Mouse (Mus musculus) midbrain, embryonic 11.5 days (tissue): ENCODE measurements at regions not wholly inside any gene's neighbourhood (a gene's known extent, or its start where the extent isn't known, plus 50 kb on each side); places are given as distances from the start of the nearest gene placed in this dataset.

ENCODE experiments used
- ATAC-seq: fragments of 200-750 bp; cut with Nextera tagmentation; 2 replicates; pipeline ENCODE4 v1.8.0; 2017; ENCODE audit warnings: moderate TSS enrichment, moderate library complexity; ENCODE audit not compliant: low FRiP score
- DNase-seq: peaks from one replicate; pipeline ENCODE4 v3.0.0; 2015; ENCODE audit warnings: low spot score; ENCODE audit errors: missing footprints
- H3K27ac ChIP-seq: fragments of 300-500 bp; sonication (generic); 2 replicates; pipeline ENCODE4 v1.5.1; 2014; ENCODE audit warnings: low read depth, low read length
- H3K27me3 ChIP-seq: fragments of 300-500 bp; sonication (generic); 2 replicates; pipeline ENCODE4 v1.6.1; 2014; ENCODE audit warnings: mild to moderate bottlenecking, low read length, moderate library complexity, mixed read lengths; ENCODE audit not compliant: control insufficient read depth, insufficient read depth
- H3K36me3 ChIP-seq: fragments of 300-500 bp; sonication (generic); 2 replicates; pipeline ENCODE4 v1.6.1; 2014; ENCODE audit warnings: mild to moderate bottlenecking, low read length, moderate library complexity, mixed read lengths; ENCODE audit not compliant: control insufficient read depth, insufficient read depth
- H3K4me1 ChIP-seq: fragments of 300-500 bp; sonication (generic); 2 replicates; pipeline ENCODE4 v1.6.1; 2014; ENCODE audit warnings: low read length; ENCODE audit not compliant: control insufficient read depth, insufficient read depth
- H3K4me2 ChIP-seq: fragments of 300-500 bp; sonication (generic); 2 replicates; pipeline ENCODE4 v1.6.1; 2014; ENCODE audit warnings: mild to moderate bottlenecking, moderate library complexity
- H3K4me3 ChIP-seq: fragments of 300-500 bp; sonication (generic); 2 replicates; pipeline ENCODE4 v1.5.1; 2014; ENCODE audit warnings: low read depth, low read length
- H3K9ac ChIP-seq: fragments of 300-500 bp; sonication (generic); 2 replicates; pipeline ENCODE4 v1.6.1; 2014; ENCODE audit warnings: low read length
- H3K9me3 ChIP-seq: fragments of 300-500 bp; sonication (generic); 2 replicates; pipeline ENCODE4 v1.6.1; 2016; ENCODE audit warnings: low read length; ENCODE audit not compliant: control insufficient read depth
- WGBS: fragments of 180-500 bp; shearing (Covaris S2); extraction: QIAGEN DNeasy Blood & Tissue Kit; methylation state at CpG from one replicate; pipeline ENCODE4 v1.1.7; 2014; 5-methylcytosine and 5-hydroxymethylcytosine counted together

DNA sequence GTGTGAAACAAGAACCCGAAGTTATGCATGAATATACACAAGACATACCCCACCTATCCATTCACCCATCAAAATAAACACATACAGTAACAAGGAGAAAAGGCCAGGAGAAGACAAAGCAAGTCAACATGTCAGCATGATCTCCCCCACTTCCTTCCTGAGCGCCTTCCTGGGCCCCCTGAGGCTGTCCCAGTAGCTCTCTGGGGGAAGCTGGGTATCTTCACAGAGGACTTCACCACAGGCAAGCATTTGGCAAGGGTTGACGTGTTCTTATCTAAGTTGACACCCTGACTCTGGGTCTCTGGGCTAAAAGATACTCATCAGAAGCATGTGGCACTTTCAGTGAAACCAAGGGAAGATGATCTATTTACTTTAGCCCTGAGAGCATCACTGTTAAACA lies 138.1 kb upstream of the Dynlrb2 start:
- Histone ChIP-seq H3K9me3 (no peaks in the 10 kb centered on the region), H3K27me3 (no peaks in the 10 kb centered on the region), H3K4me3 (no peak overlapping the region), H3K27ac (no peak overlapping the region), H3K36me3 (no peaks in the 10 kb centered on the region), H3K4me1 (peaks cover 10% of the 10 kb centered on the region), H3K9ac (no peak overlapping the region), H3K4me2 (no peak overlapping the region)
- no peak for ATAC-seq
- WGBS: 79% methylated on average over 3 of the region's 3 CpGs
- DNase-seq: peak; percentile 81

DNA sequence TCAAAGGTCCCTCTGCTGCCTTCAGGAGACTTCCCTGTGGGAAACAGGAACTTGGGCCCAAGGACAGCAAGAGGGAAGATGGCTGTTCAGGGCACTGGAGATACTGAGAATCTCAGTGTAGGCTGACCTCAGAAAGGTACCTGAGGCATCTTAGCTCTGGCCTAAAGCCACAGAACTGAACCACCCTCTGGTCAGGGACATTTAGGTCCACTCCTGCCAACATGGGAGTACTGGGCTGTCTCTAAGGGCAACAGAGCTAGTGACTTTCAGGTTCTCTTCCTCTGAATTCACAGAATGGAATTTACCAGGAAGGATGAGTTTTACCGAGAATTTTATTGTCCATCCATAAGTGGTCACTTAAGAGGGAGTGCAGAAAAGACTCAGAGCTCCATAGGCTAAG lies 140.0 kb upstream of the Dynlrb2 start:
- no peak for ATAC-seq
- no peak for DNase-seq

DNA sequence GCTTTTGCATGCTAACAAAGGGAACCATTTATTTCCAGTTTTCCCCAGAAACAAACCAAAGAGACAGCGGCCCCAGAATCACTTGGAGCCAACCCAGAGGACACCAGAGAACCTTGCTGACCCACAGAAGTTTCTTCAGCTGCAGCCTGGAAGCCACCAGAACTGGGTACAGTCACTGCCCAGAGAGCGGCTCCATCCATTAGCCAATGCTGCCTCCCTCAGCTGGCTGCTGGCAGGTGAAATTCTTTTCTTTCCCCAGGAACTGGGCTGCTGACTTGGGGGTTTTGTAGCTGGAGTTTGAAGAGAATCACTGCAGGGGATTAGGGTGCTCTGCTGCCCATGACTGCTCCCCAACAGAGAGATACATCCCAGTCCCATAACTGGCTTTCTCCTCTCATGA lies 140.6 kb upstream of the Dynlrb2 start:
- WGBS: 70% methylated on average over 2 of the region's 2 CpGs
- Histone ChIP-seq H3K9ac (no peak overlapping the region), H3K4me3 (no peak overlapping the region), H3K4me2 (no peak overlapping the region), H3K4me1 (peaks cover 8% of the 10 kb centered on the region), H3K27ac (no peak overlapping the region), H3K36me3 (no peaks in the 10 kb centered on the region), H3K9me3 (no peaks in the 10 kb centered on the region), H3K27me3 (no peaks in the 10 kb centered on the region)
- DNase-seq (peak; percentile 81), ATAC-seq (no peak)

More for the DNA sequence above, 140.0 kb upstream of the Dynlrb2 start:
- Histone ChIP-seq H3K4me3 (no peak overlapping the region), H3K9me3 (no peaks in the 10 kb centered on the region), H3K27ac (no peak overlapping the region), H3K27me3 (no peaks in the 10 kb centered on the region), H3K9ac (no peak overlapping the region), H3K4me2 (no peak overlapping the region), H3K36me3 (no peaks in the 10 kb centered on the region), H3K4me1 (peaks cover 8% of the 10 kb centered on the region)
- 67% methylated on average over 1 of the region's 1 CpGs for WGBS

DNA sequence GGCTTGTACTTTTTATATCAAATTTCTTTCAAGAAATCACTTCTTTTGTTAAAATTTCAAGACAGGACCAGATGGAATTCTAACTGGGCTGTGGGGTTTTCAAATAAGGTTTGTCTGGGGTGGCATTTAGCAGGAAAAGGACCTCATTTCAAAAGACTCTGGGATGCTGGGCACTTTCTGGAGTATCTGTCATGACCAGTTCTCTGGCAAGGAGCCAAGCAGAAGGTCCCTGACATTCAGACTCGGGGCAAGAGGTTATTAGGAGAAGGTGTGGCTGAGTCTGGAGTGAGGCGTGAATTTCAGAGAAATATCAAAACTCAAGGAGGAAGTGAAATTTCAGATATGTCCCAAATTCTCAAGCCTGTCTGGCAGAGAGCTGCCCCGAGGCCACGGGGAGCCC lies 142.4 kb upstream of the Dynlrb2 start:
- H3K36me3 ChIP-seq: no peaks in the 10 kb centered on the region
- no peaks in the 10 kb centered on the region for H3K9me3 ChIP-seq
- H3K4me3 ChIP-seq: no peak overlapping the region
- H3K27ac ChIP-seq: no peak overlapping the region
- ATAC-seq (no peak), DNase-seq (no peak)
- no peak overlapping the region for H3K4me2 ChIP-seq
- no peaks in the 10 kb centered on the region for H3K27me3 ChIP-seq
- peaks cover under 1% of the 10 kb centered on the region; the same call in 1 of the 2 replicates for H3K4me1 ChIP-seq
- WGBS: 84% methylated on average over 4 of the region's 4 CpGs
- H3K9ac ChIP-seq: no peak overlapping the region

DNA sequence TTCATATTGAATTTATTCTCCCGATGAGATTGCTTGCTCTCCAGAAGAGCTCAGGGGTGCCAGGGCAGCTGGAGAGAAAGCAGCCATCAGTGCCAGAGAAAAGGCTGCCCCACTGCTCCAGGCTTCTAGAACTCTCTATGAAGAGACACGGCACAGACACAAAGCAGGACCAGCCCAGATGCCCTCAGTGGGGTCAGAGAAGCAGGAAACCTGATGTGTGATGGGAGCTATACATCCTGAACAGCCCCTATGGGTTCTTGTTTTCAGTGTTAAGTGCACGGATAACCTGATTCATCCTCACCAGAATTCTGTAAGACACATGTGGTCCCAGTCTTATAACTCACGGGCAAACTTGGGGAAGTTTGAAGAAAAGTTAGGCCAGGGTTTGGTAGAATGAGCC lies 145.0 kb upstream of the Dynlrb2 start:
- H3K27me3 ChIP-seq: no peaks in the 10 kb centered on the region
- H3K4me3 ChIP-seq: no peak overlapping the region
- H3K9me3 ChIP-seq: no peaks in the 10 kb centered on the region
- 87% methylated on average over 4 of the region's 4 CpGs for WGBS
- no peak overlapping the region for H3K4me2 ChIP-seq
- no peaks in the 10 kb centered on the region for H3K4me1 ChIP-seq
- ATAC-seq (no peak), DNase-seq (peak; percentile 71)
- no peak overlapping the region for H3K27ac ChIP-seq
- H3K36me3 ChIP-seq: no peaks in the 10 kb centered on the region
- H3K9ac ChIP-seq: no peak overlapping the region

DNA sequence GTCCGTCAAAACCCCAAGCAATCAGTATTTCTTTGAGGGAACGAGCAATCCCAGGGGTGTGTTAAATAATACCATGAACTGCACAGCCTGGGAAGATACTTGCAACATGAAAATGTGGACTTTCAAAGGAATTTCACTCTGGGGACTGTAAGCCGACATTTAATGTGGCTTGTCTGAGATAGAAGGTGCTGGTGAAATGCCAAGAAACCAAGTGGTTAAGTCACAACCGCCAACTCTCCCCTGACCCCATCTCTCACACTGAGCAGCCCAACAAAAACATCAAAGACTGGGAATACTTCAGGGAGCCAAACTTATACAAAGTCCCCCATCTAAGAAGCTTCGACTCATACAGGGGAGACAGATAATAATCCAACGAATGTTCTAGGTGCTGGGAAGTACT lies 150.0 kb upstream of the Dynlrb2 start:
- no peak overlapping the region for H3K27ac ChIP-seq
- no peaks in the 10 kb centered on the region for H3K4me1 ChIP-seq
- DNase-seq (no peak), ATAC-seq (no peak)
- no peak overlapping the region for H3K4me2 ChIP-seq
- H3K4me3 ChIP-seq: no peak overlapping the region
- WGBS: 85% methylated on average over 6 of the region's 6 CpGs
- H3K9ac ChIP-seq: no peak overlapping the region
- H3K9me3 ChIP-seq: no peaks in the 10 kb centered on the region
- no peaks in the 10 kb centered on the region for H3K27me3 ChIP-seq
- H3K36me3 ChIP-seq: no peaks in the 10 kb centered on the region

DNA sequence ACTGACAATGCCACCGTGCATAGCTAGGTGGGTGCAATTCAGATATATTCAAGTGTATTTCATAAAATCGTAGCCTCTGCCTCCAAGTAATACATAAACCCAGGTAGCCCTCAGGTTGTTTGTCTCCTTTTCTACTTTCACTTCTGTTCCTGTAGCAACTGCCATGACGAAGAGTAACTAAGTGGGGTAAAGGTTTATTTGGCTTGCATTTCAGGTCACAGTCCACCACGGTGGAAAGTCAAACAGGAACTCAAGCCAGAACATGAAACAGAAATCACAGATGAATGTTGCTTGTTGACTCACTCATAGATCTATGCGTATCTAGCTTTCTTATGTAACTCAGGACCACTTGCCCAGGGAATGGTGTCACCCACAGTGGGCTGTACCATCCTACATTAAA lies 150.9 kb upstream of the Dynlrb2 start:
- Histone ChIP-seq H3K27me3 (no peaks in the 10 kb centered on the region), H3K9ac (no peak overlapping the region), H3K4me2 (no peak overlapping the region), H3K4me1 (no peaks in the 10 kb centered on the region), H3K27ac (no peak overlapping the region), H3K9me3 (no peaks in the 10 kb centered on the region), H3K4me3 (no peak overlapping the region), H3K36me3 (no peaks in the 10 kb centered on the region)
- ATAC-seq: no peak
- 91% methylated on average over 5 of the region's 5 CpGs for WGBS
- no peak for DNase-seq

DNA sequence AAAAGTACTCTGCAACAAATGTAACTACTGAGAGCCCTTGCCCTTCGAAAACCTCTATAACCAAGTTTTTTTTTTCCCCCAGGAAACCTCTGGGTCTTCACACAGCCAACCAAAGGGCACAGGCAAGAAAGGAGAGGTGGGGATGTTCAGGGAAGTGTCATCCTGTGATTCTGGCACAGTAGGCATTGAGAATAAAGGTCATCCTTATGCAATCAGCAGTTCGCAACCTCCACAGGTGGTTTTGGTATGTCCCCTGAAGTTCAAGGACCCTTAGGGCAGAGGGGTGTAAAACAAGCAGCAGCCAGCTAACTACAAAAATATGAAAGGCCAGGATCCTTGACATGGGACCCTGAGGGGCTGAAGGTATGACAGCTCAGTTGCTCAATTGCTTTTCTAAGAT lies 152.1 kb upstream of the Dynlrb2 start:
- H3K36me3 ChIP-seq: no peaks in the 10 kb centered on the region
- H3K9me3 ChIP-seq: no peaks in the 10 kb centered on the region
- no peak overlapping the region for H3K4me2 ChIP-seq
- DNase-seq: no peak
- no peak overlapping the region for H3K27ac ChIP-seq
- no peak for ATAC-seq
- H3K9ac ChIP-seq: no peak overlapping the region
- no peaks in the 10 kb centered on the region for H3K4me1 ChIP-seq
- no peaks in the 10 kb centered on the region for H3K27me3 ChIP-seq
- no peak overlapping the region for H3K4me3 ChIP-seq
- WGBS: 88% methylated on average over 2 of the region's 2 CpGs

DNA sequence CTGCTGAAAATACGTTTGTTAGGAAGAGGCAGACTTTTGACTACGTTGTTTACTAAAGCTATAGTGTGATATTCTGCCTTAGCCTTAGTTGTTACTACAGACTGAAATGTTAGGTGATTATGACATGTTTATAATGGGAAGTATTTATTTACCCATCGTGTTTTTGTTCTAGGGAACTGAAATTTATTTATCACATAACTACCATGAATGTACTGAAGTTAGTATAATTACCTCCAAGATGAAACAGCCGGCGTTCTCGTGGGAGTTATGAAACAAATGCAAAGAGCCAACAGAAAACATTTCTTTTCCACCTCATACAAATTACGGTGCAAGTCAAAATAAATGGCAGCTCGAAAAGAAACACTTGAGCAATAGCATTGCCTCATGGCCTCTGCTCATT lies 155.8 kb upstream of the Dynlrb2 start:
- Histone ChIP-seq H3K4me2 (no peak overlapping the region), H3K36me3 (no peaks in the 10 kb centered on the region)
- WGBS: 88% methylated on average over 8 of the region's 8 CpGs

DNA sequence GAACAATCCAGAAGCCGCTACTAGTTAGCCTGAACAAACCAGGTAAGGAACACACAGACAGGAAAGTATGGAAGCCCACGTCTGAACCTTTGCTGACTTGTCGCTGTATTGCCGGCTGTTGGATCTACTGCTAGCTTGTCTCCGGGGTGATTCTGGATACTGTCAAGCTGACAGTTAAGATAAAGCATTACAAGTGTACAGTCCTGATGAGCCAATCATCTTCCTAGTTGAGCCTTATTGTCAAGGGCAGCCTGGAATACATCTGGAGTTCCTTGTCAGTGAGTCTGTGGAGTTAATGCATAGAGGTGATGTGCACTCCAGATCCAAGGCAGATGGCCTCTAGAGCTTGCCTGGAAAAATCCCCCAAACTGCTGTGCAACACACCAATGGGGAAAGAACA lies 157.8 kb upstream of the Dynlrb2 start:
- Histone ChIP-seq H3K36me3 (no peaks in the 10 kb centered on the region), H3K4me2 (no peak overlapping the region), H3K9ac (no peak overlapping the region), H3K27ac (no peak overlapping the region), H3K4me3 (no peak overlapping the region), H3K27me3 (no peaks in the 10 kb centered on the region), H3K9me3 (no peaks in the 10 kb centered on the region), H3K4me1 (no peaks in the 10 kb centered on the region)
- WGBS: 94% methylated on average over 5 of the region's 5 CpGs
- ATAC-seq (no peak), DNase-seq (no peak)

More for the DNA sequence above, 155.8 kb upstream of the Dynlrb2 start:
- Histone ChIP-seq H3K27me3 (no peaks in the 10 kb centered on the region), H3K27ac (no peak overlapping the region), H3K4me1 (no peaks in the 10 kb centered on the region), H3K4me3 (no peak overlapping the region), H3K9me3 (no peaks in the 10 kb centered on the region), H3K9ac (no peak overlapping the region)
- no peak for DNase-seq
- ATAC-seq: no peak
